8 mouse cellular contexts compared by ENCODE assay signal in genomic region chr7:92666274-92666820, GRCm38 (mm10). TPM values are rescaled to one million over a fixed set of nuclear protein-coding genes. Genes with fewer than 3 reads are reported as not detected.
A peak's percentile ranks its signal among the peaks of the same experiment; 100 is the strongest.
DNase-seq lines count a peak whose midpoint lies in the region; ATAC-seq and TF ChIP-seq lines count a peak whose summit lies in the region.

No protein-coding gene starts in this region.

- H3K9me3 ChIP-seq in erythroblast, embryonic 14.5 days (ENCODE audit: control insufficient read depth, low read length) = no peaks in the 10 kb centered on the region
- H3K9me3 ChIP-seq in liver, embryonic 14.5 days (ENCODE audit: control insufficient read depth, low read length) = no peaks in the 10 kb centered on the region

- WGBS in liver, embryonic 14.5 days (ENCODE audit: insufficient replicate concordance) = 65% methylated on average over 7 of the region's 7 CpGs

- no peak for TF ChIP-seq EP300 in liver, embryonic 14.5 days (IDR thresholded peaks at IDR 0.05; ENCODE audit: low read depth)

- peaks cover 36% of the 10 kb centered on the region for H3K4me1 ChIP-seq in erythroblast, embryonic 14.5 days (ENCODE audit: control insufficient read depth)
- H3K4me1 ChIP-seq in liver, embryonic 14.5 days (replicated peaks; ENCODE audit: control insufficient read depth in 2 of 2, insufficient read depth in 2 of 2, low read length in 1 of 2) = peaks cover 16% of the 10 kb centered on the region in 2 experiments

- intact Hi-C loops in gastrocnemius, adult 2 months (cut with DNase I) = loop anchor here (5.0 kb wide), 1 partner anchor 161 kb away; no protein-coding TSS in a partner anchor

- peaks cover 69% of the 10 kb centered on the region for H3K36me3 ChIP-seq in erythroblast, embryonic 14.5 days (ENCODE audit: control insufficient read depth)
- H3K36me3 ChIP-seq in liver, embryonic 14.5 days (replicated peaks; ENCODE audit: control insufficient read depth, insufficient read depth, low read depth) = peaks cover 15% of the 10 kb centered on the region

- peak overlapping the region; percentile 86 for H3K4me2 ChIP-seq in liver, embryonic 14.5 days (ENCODE audit: low read depth)

- no peak for TF ChIP-seq CTCF in gastrocnemius, adult 2 months (IDR thresholded peaks at IDR 0.05)
- no peak for TF ChIP-seq CTCF in liver, embryonic 14.5 days (IDR thresholded peaks at IDR 0.05; ENCODE audit: low read depth)

- no peaks in the 10 kb centered on the region for H3K27me3 ChIP-seq in erythroblast, embryonic 14.5 days (ENCODE audit: control insufficient read depth)
- no peaks in the 10 kb centered on the region for H3K27me3 ChIP-seq in liver, embryonic 14.5 days (ENCODE audit: control insufficient read depth, insufficient read depth, low read length)

- H3K9ac ChIP-seq in liver, embryonic 14.5 days (replicated peaks) = peak overlapping the region; percentile 14; the same call in 1 of the 2 replicates

- ATAC-seq in liver, embryonic 14.5 days (ENCODE audit: insufficient read depth) = no peak

- peak overlapping the region; percentile 100 for H3K27ac ChIP-seq in gastrocnemius, adult 2 months
- peak overlapping the region; percentile 9 for H3K27ac ChIP-seq in liver, embryonic 14.5 days

- H3K4me3 ChIP-seq in gastrocnemius, adult 2 months = peak overlapping the region; percentile 89
- H3K4me3 ChIP-seq in erythroblast, embryonic 14.5 days (replicated peaks) = peak overlapping the region; percentile 74
- peak overlapping the region; percentile 32 to 84 for H3K4me3 ChIP-seq in liver, embryonic 14.5 days (ENCODE audit: insufficient read depth in 1 of 2, low read depth in 2 of 2, low read length in 2 of 2)

- DNase-seq in gastrocnemius, adult 2 months = no peak
- no peak for DNase-seq in gastrocnemius, postnatal 4 days (ENCODE audit: low spot score in 2 of 2)
- DNase-seq in 3T3-L1 (ENCODE audit: low read depth, low spot score) = peak; percentile 21
- DNase-seq in liver, embryonic 14.5 days (ENCODE audit: low read depth in 3 of 3, low spot score in 3 of 3) = peak in 2 of 3 experiments; percentile 30 to 31
- DNase-seq in right cerebral cortex, postnatal 4 days = no peak
- DNase-seq in layer of hippocampus, adult 9-11 months = no peak
- DNase-seq in spleen, adult 18-20 months = no peak

RNA-seq across cellular contexts. Expression of gene Pcf11, which starts 3.4 kb away (rescaled TPM):
- 10 to 100 TPM; 19.2 to 25.9 TPM for total RNA-seq in gastrocnemius, adult 2 months (2021)
- 10 to 100 TPM; 32.7 to 42.0 TPM for total RNA-seq in gastrocnemius, postnatal 4 days (2021)
- polyA plus RNA-seq in erythroblast, embryonic 14.5 days (2012) = 5.5 and 6.1 TPM in 2 replicates
- polyA plus RNA-seq in liver, embryonic 14.5 days (2012; rRNA removed) = 7.9 and 11.9 TPM in 2 replicates
- polyA plus RNA-seq in liver, embryonic 14.5 days (2014; fragmentation: Nextera tagmentation; extraction: Ambion mirVana) = 8.0 and 8.4 TPM in 2 replicates

RNA-seq across cellular contexts. Expression of gene Ankrd42, which starts 29.4 kb away (rescaled TPM):
- total RNA-seq in gastrocnemius, adult 2 months (2021) = under 1 TPM; 0.31 to 0.39 TPM
- total RNA-seq in gastrocnemius, postnatal 4 days (2021) = 1 to 10 TPM; 2.0 to 2.2 TPM
- 0.02 and 0.03 TPM in 2 replicates for polyA plus RNA-seq in erythroblast, embryonic 14.5 days (2012)
- polyA plus RNA-seq in liver, embryonic 14.5 days (2012; rRNA removed) = 0.10 and 0.19 TPM in 2 replicates
- 0.38 and 0.51 TPM in 2 replicates for polyA plus RNA-seq in liver, embryonic 14.5 days (2014; fragmentation: Nextera tagmentation; extraction: Ambion mirVana)

Comparison
In these comparisons a context has a peak if more than half of its experiments do, and no peak if none do; other contexts are left out.
1. DNase-seq: peak in 3T3-L1 (single experiment) and liver, embryonic 14.5 days (2 of 3); none in gastrocnemius, adult 2 months (single experiment), gastrocnemius, postnatal 4 days (0 of 2), right cerebral cortex, postnatal 4 days (single experiment), layer of hippocampus, adult 9-11 months (single experiment) and spleen, adult 18-20 months (0 of 2).
2. Peak in every context shown above with its lines, with median percentiles within 50 percentile points of each other: H3K4me3 ChIP-seq.